Mouse (Mus musculus) limb, embryonic 14.5 days (tissue): ENCODE measurements around the gene Tst. TPM values are rescaled to one million over a fixed set of nuclear protein-coding genes. Genes with fewer than 3 reads are reported as not detected.

Source experiments
- ATAC-seq: fragments of 200-750 bp; cut with Nextera tagmentation; 2 replicates; pipeline ENCODE4 v1.8.0; 2017; ENCODE audit warnings: low read depth, moderate number of reproducible peaks, moderate TSS enrichment; ENCODE audit not compliant: low FRiP score
- DNase-seq: peaks from one replicate; pipeline ENCODE4 v3.0.0-alpha.2; 2015; ENCODE audit warnings: low spot score
- H3K27ac ChIP-seq: fragments of 300-500 bp; sonication (generic); replicated peaks from 2 replicates; pipeline ENCODE4 v1.5.1; 2014; ENCODE audit warnings: low read depth, mild to moderate bottlenecking, low read length, moderate library complexity, mixed read lengths
- H3K27me3 ChIP-seq: fragments of 300-500 bp; sonication (generic); 2 replicates; pipeline ENCODE4 v1.6.1; 2014; ENCODE audit warnings: low read length, mixed read lengths; ENCODE audit not compliant: control insufficient read depth, insufficient read depth
- H3K36me3 ChIP-seq: fragments of 300-500 bp; sonication (generic); 2 replicates; pipeline ENCODE4 v1.6.1; 2014; ENCODE audit warnings: mild to moderate bottlenecking, low read length, moderate library complexity, mixed read lengths; ENCODE audit not compliant: control insufficient read depth, insufficient read depth
- H3K4me1 ChIP-seq: fragments of 300-500 bp; sonication (generic); 2 replicates; pipeline ENCODE4 v1.6.1; 2014; ENCODE audit warnings: antibody characterized with exemption, low read length, mixed read lengths; ENCODE audit not compliant: control insufficient read depth, insufficient read depth
- H3K4me2 ChIP-seq: fragments of 300-500 bp; sonication (generic); replicated peaks from 2 replicates; pipeline ENCODE4 v1.6.1; 2014; ENCODE audit warnings: low read depth, mild to moderate bottlenecking, low read length, moderate library complexity; ENCODE audit not compliant: severe bottlenecking
- H3K4me3 ChIP-seq: fragments of 300-500 bp; sonication (generic); replicated peaks from 2 replicates; pipeline ENCODE4 v1.5.1; 2014; ENCODE audit warnings: low read length
- H3K9ac ChIP-seq: fragments of 300-500 bp; sonication (generic); 2 replicates; pipeline ENCODE4 v1.6.1; 2014; ENCODE audit warnings: mild to moderate bottlenecking, low read depth, low read length, moderate library complexity; ENCODE audit not compliant: severe bottlenecking
- H3K9me3 ChIP-seq: fragments of 300-500 bp; sonication (generic); 2 replicates; pipeline ENCODE4 v1.6.1; 2016; ENCODE audit warnings: low read length; ENCODE audit not compliant: control insufficient read depth
- POLR2A ChIP-seq: fragments of 200-500 bp; IDR thresholded peaks from 2 replicates; pipeline ENCODE4 v1.8.0; 2012; ENCODE audit warnings: inconsistent platforms, mild to moderate bottlenecking, moderate library complexity, borderline replicate concordance; ENCODE audit not compliant: insufficient read depth, insufficient read length; ENCODE audit errors: extremely low read depth
- WGBS: fragments of 180-500 bp; shearing (Covaris S2); extraction: QIAGEN DNeasy Blood & Tissue Kit; methylation state at CpG from one replicate; pipeline ENCODE4 v1.1.7; 2014; 5-methylcytosine and 5-hydroxymethylcytosine counted together
- polyA plus RNA-seq, 2 experiments: library from polyadenylated mRNA; depleted of rRNA in 1 of 2; stranded (reverse) in 1 of 2; unstranded in 1 of 2; fragments of >200 nt; fragmentation: Nextera tagmentation in 1 of 2; extraction: Ambion mirVana in 1 of 2; gene quantifications; 2 replicates each; pipeline versions ENCODE4 v1.2.1 to v1.2.3; 2012 to 2014

The Tst gene
- polyA plus RNA-seq, 2 experiments = 8.3 to 12.8 TPM

- 5% methylated on average over 1 of the region's 1 CpGs for WGBS
- H3K9me3 ChIP-seq = no peaks in the 10 kb centered on the region
- no peak overlapping the region for H3K4me2 ChIP-seq
- no peaks in the 10 kb centered on the region for H3K27me3 ChIP-seq
- no peak overlapping the region for H3K4me3 ChIP-seq
- H3K4me1 ChIP-seq = no peaks in the 10 kb centered on the region
- H3K27ac ChIP-seq = no peak overlapping the region
- DNase-seq (no peak), ATAC-seq (no peak)
- no peak overlapping the region for H3K9ac ChIP-seq
- no peak for TF ChIP-seq POLR2A
- H3K36me3 ChIP-seq = no peaks in the 10 kb centered on the region
Measured at GRCm38 (mm10) chr15:78354958-78355357, 50.7 kb downstream of the Tst start.

- 57% methylated on average over 3 of the region's 3 CpGs for WGBS
Measured at GRCm38 (mm10) chr15:78351586-78352165, 54.0 kb downstream of the Tst start.

More at GRCm38 (mm10) chr15:78351586-78352165, 54.0 kb downstream of the Tst start:
- DNase-seq = no peak
- no peak for ATAC-seq
- Histone ChIP-seq H3K4me2 (no peak overlapping the region), H3K9me3 (no peaks in the 10 kb centered on the region), H3K27ac (no peak overlapping the region), H3K27me3 (no peaks in the 10 kb centered on the region), H3K4me1 (no peaks in the 10 kb centered on the region), H3K36me3 (no peaks in the 10 kb centered on the region), H3K4me3 (no peak overlapping the region), H3K9ac (no peak overlapping the region)
- TF ChIP-seq POLR2A = no peak

Other genes with a start within 250 kb of the Tst start
- 44.4 and 45.3 TPM in 2 replicates for gene Ift27, start 231.8 kb downstream of the Tst start, polyA plus RNA-seq (2012; rRNA removed)
- gene Ift27, start 231.8 kb downstream of the Tst start, polyA plus RNA-seq (2014; fragmentation: Nextera tagmentation; extraction: Ambion mirVana) = 98.1 and 102 TPM in 2 replicates
- gene Pvalb, start 199.5 kb downstream of the Tst start, polyA plus RNA-seq (2012; rRNA removed) = 0.16 TPM in 1 of 2 replicates, not detected in the other
- gene Pvalb, start 199.5 kb downstream of the Tst start, polyA plus RNA-seq (2014; fragmentation: Nextera tagmentation; extraction: Ambion mirVana) = 0.29 TPM in 1 of 2 replicates, not detected in the other
- 4.0 and 4.1 TPM in 2 replicates for gene Ncf4, start 161.1 kb downstream of the Tst start, polyA plus RNA-seq (2012; rRNA removed)
- 5.4 and 5.6 TPM in 2 replicates for gene Ncf4, start 161.1 kb downstream of the Tst start, polyA plus RNA-seq (2014; fragmentation: Nextera tagmentation; extraction: Ambion mirVana)
- gene Csf2rb2, start 100.2 kb downstream of the Tst start, polyA plus RNA-seq (2012; rRNA removed) = 1.6 and 2.6 TPM in 2 replicates
- gene Csf2rb2, start 100.2 kb downstream of the Tst start, polyA plus RNA-seq (2014; fragmentation: Nextera tagmentation; extraction: Ambion mirVana) = 0.59 and 0.88 TPM in 2 replicates
- gene Csf2rb, start 80.2 kb downstream of the Tst start, polyA plus RNA-seq (2012; rRNA removed) = 4.0 and 7.8 TPM in 2 replicates
- gene Csf2rb, start 80.2 kb downstream of the Tst start, polyA plus RNA-seq (2014; fragmentation: Nextera tagmentation; extraction: Ambion mirVana) = 4.3 and 4.6 TPM in 2 replicates
- not detected in 2 replicates for gene Tex33, start 10.0 kb downstream of the Tst start, polyA plus RNA-seq (2012; rRNA removed)
- gene Tex33, start 10.0 kb downstream of the Tst start, polyA plus RNA-seq (2014; fragmentation: Nextera tagmentation; extraction: Ambion mirVana) = not detected in 2 replicates
- gene Mpst, start 509 bp upstream of the Tst start, polyA plus RNA-seq (2012; rRNA removed) = 53.8 and 78.4 TPM in 2 replicates
- gene Mpst, start 509 bp upstream of the Tst start, polyA plus RNA-seq (2014; fragmentation: Nextera tagmentation; extraction: Ambion mirVana) = 1.8 and 2.7 TPM in 2 replicates
- 149 and 212 TPM in 2 replicates for gene Kctd17, start 22.7 kb upstream of the Tst start, polyA plus RNA-seq (2012; rRNA removed)
- gene Kctd17, start 22.7 kb upstream of the Tst start, polyA plus RNA-seq (2014; fragmentation: Nextera tagmentation; extraction: Ambion mirVana) = 47.9 and 49.3 TPM in 2 replicates
- gene Tmprss6, start 62.7 kb upstream of the Tst start, polyA plus RNA-seq (2012; rRNA removed) = 0.05 and 0.08 TPM in 2 replicates
- 0.08 and 0.58 TPM in 2 replicates for gene Tmprss6, start 62.7 kb upstream of the Tst start, polyA plus RNA-seq (2014; fragmentation: Nextera tagmentation; extraction: Ambion mirVana)
- gene Il2rb, start 89.4 kb upstream of the Tst start, polyA plus RNA-seq (2012; rRNA removed) = 0.39 and 0.73 TPM in 2 replicates
- gene Il2rb, start 89.4 kb upstream of the Tst start, polyA plus RNA-seq (2014; fragmentation: Nextera tagmentation; extraction: Ambion mirVana) = 0.15 and 0.33 TPM in 2 replicates
- 89.1 and 110 TPM in 2 replicates for gene C1qtnf6, start 125.5 kb upstream of the Tst start, polyA plus RNA-seq (2012; rRNA removed)
- gene C1qtnf6, start 125.5 kb upstream of the Tst start, polyA plus RNA-seq (2014; fragmentation: Nextera tagmentation; extraction: Ambion mirVana) = 59.6 and 60.1 TPM in 2 replicates
- gene Sstr3, start 138.8 kb upstream of the Tst start, polyA plus RNA-seq (2012; rRNA removed) = 0.05 and 0.08 TPM in 2 replicates
- gene Sstr3, start 138.8 kb upstream of the Tst start, polyA plus RNA-seq (2014; fragmentation: Nextera tagmentation; extraction: Ambion mirVana) = not detected in 2 replicates
- 15.9 and 21.9 TPM in 2 replicates for gene Rac2, start 166.9 kb upstream of the Tst start, polyA plus RNA-seq (2012; rRNA removed)
- 34.2 and 38.2 TPM in 2 replicates for gene Rac2, start 166.9 kb upstream of the Tst start, polyA plus RNA-seq (2014; fragmentation: Nextera tagmentation; extraction: Ambion mirVana)
- gene Cyth4, start 191.1 kb upstream of the Tst start, polyA plus RNA-seq (2012; rRNA removed) = 9.0 and 11.4 TPM in 2 replicates
- gene Cyth4, start 191.1 kb upstream of the Tst start, polyA plus RNA-seq (2014; fragmentation: Nextera tagmentation; extraction: Ambion mirVana) = 4.9 and 6.9 TPM in 2 replicates